ENCODE assay signal across 8 mouse cellular contexts in the genomic region with DNA sequence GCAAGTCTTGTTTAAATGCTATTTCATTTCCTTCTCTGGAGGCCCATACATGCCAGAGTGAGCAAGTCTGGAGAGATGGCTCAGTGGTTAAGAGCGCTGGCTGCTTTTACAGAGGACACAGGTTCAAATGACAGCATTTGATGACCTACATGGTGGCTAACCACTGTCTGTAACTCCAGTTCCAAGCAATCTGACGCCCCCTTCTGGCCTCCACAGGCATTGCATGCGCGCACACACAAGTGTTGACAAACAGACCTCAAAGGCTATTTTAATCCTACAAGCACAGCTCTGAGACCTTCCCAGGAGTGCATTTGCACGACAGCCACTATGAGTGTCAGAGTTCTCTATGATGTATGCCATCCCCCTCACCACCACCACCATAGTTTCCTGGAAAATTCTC.
A peak's percentile ranks its signal among the peaks of the same experiment; 100 is the strongest.
DNase-seq lines count a peak whose midpoint lies in the region; ATAC-seq lines count a peak whose summit lies in the region.

No protein-coding gene starts in this region.

- no peaks in the 10 kb centered on the region for H3K27me3 ChIP-seq in heart, embryonic 12.5 days (replicated peaks)

- no peak overlapping the region for H3K27ac ChIP-seq in heart, embryonic 12.5 days (ENCODE audit: poor library complexity, severe bottlenecking)

- no peaks in the 10 kb centered on the region for H3K4me1 ChIP-seq in heart, embryonic 12.5 days (replicated peaks)

- no peak overlapping the region for H3K4me3 ChIP-seq in heart, embryonic 12.5 days

- H3K9me3 ChIP-seq in heart, embryonic 12.5 days (replicated peaks) = no peaks in the 10 kb centered on the region; the same call in 1 of the 2 replicates

- H3K36me3 ChIP-seq in heart, embryonic 12.5 days = no peaks in the 10 kb centered on the region

- 62% methylated on average over 5 of the region's 5 CpGs for WGBS in heart, embryonic 12.5 days

- H3K4me2 ChIP-seq in heart, embryonic 12.5 days = no peak overlapping the region

- no peak overlapping the region for H3K9ac ChIP-seq in heart, embryonic 12.5 days

- ATAC-seq in heart, embryonic 12.5 days (ENCODE audit: insufficient number of reproducible peaks, low FRiP score) = no peak

- peak; percentile 63 for DNase-seq in heart, adult 11 months
- DNase-seq in CD4-positive helper T cell, adult 2 months (ENCODE audit: low read depth, low spot score) = peak; percentile 84
- DNase-seq in c-Kit-positive CD71-negative TER-119-negative erythroid progenitor cells, embryonic 14.5 days (ENCODE audit: low read depth) = peak; percentile 26
- peak; percentile 88 for DNase-seq in naive thymus-derived CD4-positive, alpha-beta T cell, adult 2 months (ENCODE audit: low read depth)
- no peak for DNase-seq in frontal cortex, adult 2 months (ENCODE audit: extremely low spot score in 1 of 2, low spot score in 1 of 2)
- DNase-seq in layer of hippocampus, adult 8-10 months (ENCODE audit: low spot score in 2 of 2) = no peak
- no peak for DNase-seq in right cerebral cortex, postnatal 4 days

Comparison
In these comparisons a context has a peak if more than half of its experiments do, and no peak if none do; other contexts are left out.
1. DNase-seq: peak in heart, adult 11 months (single experiment), CD4-positive helper T cell, adult 2 months (single experiment), c-Kit-positive CD71-negative TER-119-negative erythroid progenitor cells, embryonic 14.5 days (single experiment) and naive thymus-derived CD4-positive, alpha-beta T cell, adult 2 months (single experiment); none in frontal cortex, adult 2 months (0 of 2), layer of hippocampus, adult 8-10 months (0 of 2) and right cerebral cortex, postnatal 4 days (single experiment).